Mouse (Mus musculus) erythroblast, embryonic 14.5 days (primary cell): ENCODE data around the gene Tmem201. TPM values are rescaled to one million over a fixed set of nuclear protein-coding genes. Genes with fewer than 3 reads are reported as not detected.

Experiments
- H3K27me3 ChIP-seq: 2 replicates; pipeline ENCODE4 v1.6.1; 2012; ENCODE audit warnings: inconsistent platforms; ENCODE audit not compliant: control insufficient read depth
- H3K36me3 ChIP-seq: 2 replicates; pipeline ENCODE4 v1.6.1; 2012; ENCODE audit warnings: mild to moderate bottlenecking, inconsistent platforms; ENCODE audit not compliant: control insufficient read depth
- H3K4me1 ChIP-seq: 2 replicates; pipeline ENCODE4 v1.6.1; 2012; ENCODE audit warnings: inconsistent platforms; ENCODE audit not compliant: control insufficient read depth
- H3K4me3 ChIP-seq: replicated peaks from 2 replicates; pipeline ENCODE3; 2012; ENCODE audit warnings: moderate library complexity, mild to moderate bottlenecking, inconsistent platforms
- H3K9me3 ChIP-seq: 2 replicates; pipeline ENCODE4 v1.6.1; 2012; ENCODE audit warnings: low read length, inconsistent platforms, mixed read lengths; ENCODE audit not compliant: control insufficient read depth
- GATA1 ChIP-seq: IDR thresholded peaks from 2 replicates; pipeline ENCODE4 v1.6.1; 2012; ENCODE audit warnings: low read length, inconsistent platforms, mixed read lengths
- TAL1 ChIP-seq: IDR thresholded peaks from 3 replicates; pipeline ENCODE4 v1.6.1; 2012; ENCODE audit warnings: low read length, inconsistent platforms, mixed read lengths
- polyA plus RNA-seq: library from polyadenylated mRNA; stranded (reverse); fragments of >175 nt; gene quantifications from 2 replicates; pipeline ENCODE4 v1.2.3, GENCODE M21; 2012

Tmem201 gene
- polyA plus RNA-seq, 1 experiment, result 1.4 TPM

DNA sequence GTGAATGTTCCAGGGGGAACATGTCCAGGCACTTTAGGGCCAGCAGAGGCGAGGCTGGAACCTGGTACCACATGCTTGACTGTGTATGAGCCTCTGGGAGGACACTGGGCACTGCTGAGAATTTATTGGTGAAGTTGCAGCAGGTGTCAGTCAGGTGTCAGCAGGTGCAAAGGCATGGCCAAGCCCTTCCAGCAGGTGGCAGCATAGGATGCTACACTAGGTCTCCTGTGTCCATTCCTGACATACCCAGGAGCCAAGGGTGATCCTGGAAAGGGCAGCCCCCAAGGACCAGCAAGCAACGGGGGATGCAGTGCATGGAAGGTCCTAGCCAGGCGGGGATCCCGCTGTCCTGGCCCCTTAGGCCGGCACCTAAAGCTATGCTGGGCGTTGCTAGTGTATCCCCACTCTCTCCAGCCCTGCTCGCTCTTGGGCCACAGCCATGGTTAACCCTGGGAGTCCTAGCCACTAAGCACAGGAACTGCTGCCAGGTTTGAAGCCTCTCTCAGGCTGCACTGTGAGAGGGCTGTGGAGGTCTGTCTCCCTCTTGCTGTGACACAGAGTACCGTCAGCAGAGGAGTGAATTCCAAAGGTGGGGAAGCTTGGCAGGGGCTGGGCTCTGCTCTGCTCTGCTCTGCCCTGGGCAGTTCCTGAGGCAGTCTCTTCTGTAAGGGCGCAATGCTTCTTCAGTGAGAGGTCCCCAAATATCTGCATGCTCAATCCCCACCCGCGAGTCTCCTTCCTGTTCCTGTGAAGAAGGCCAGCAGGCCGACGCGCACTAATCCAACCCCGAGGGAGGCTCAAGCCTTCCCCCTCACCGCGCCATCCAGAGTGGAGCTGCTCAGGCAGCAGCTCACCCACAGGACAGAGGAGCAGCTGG is 13.8 kb downstream of the Tmem201 start:
- H3K27me3 ChIP-seq, result no peaks in the 10 kb centered on the region
- peaks cover 3% of the 10 kb centered on the region for H3K4me1 ChIP-seq
- no peak overlapping the region for H3K4me3 ChIP-seq
- TF ChIP-seq GATA1, result no peak
- TF ChIP-seq TAL1, result no peak
- H3K9me3 ChIP-seq, result no peaks in the 10 kb centered on the region
- H3K36me3 ChIP-seq, result peaks cover 88% of the 10 kb centered on the region

DNA sequence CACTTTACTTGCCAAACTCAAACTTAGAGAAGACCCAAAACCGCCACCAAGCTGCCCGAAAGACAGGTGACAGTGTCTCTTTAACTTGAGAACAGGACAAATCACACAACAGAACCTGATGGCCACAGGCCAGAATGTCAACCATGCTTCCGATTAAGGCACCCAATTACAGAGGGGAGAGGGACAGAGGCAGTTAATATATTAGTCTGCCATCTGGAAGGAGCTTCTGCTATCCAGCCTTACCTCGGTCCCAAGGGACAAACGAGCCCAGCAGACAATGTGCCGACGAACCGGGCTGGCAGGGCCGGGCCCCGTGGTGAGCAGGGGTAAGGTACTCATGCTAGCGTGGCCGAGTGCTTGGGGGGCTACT is 14.8 kb downstream of the Tmem201 start:
- Histone ChIP-seq H3K36me3 (peaks cover 92% of the 10 kb centered on the region), H3K9me3 (no peaks in the 10 kb centered on the region), H3K27me3 (no peaks in the 10 kb centered on the region), H3K4me1 (peaks cover 3% of the 10 kb centered on the region), H3K4me3 (no peak overlapping the region)
- TF ChIP-seq TAL1 (no peak), GATA1 (no peak)

DNA sequence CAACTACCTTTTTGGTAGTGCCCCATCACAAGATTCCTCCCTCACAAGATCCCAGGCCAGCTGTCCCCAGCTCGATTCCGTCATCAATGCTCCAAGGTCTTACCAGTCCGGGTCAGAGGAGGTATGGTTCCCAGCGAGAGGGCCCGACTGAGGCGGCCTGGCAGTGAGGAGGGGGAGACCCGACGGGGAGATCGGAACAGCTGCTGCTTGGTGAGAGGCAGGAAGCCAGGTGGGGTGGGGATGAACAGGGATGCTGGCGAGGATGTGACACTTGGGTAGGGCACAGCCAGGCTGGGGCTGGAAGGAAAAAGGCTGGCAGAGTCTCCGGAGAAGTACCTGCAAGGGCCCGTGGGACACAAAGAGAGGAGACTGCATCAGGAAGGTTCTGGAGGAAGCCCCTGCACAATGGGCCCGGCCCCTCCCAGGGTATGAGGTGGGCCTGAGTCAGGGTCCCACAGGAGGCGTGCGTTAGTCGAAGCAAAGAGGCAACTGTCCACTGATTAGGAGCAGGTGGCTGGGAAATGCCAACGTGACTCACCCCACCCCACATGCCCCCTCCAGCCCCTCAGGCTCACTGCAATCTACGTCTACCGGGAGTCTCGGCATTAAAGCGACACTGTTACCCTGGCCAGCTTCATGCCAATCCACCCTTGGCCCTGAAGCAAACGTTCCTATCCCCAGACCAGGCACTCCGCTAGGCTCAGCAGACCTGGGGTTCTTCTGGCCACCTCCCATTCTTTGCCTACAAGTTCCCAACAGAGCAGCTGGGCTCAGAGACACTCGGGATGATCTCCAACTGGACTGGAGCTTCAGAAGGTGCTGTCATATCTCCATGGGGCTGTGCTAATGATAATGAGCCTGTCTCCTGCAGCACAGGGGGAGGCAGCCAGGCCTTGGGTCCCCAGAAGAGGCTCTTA is 15.5 kb downstream of the Tmem201 start:
- Histone ChIP-seq H3K36me3 (peaks cover 92% of the 10 kb centered on the region), H3K4me1 (peaks cover 3% of the 10 kb centered on the region), H3K27me3 (no peaks in the 10 kb centered on the region), H3K4me3 (no peak overlapping the region), H3K9me3 (no peaks in the 10 kb centered on the region)
- no peak for TF ChIP-seq GATA1
- TF ChIP-seq TAL1, result no peak

GRCm38 (mm10) chr4:149721163-149721562 is 16.7 kb downstream of the Tmem201 start:
- Histone ChIP-seq H3K4me1 (peaks cover 3% of the 10 kb centered on the region), H3K9me3 (no peaks in the 10 kb centered on the region), H3K36me3 (peaks cover 92% of the 10 kb centered on the region), H3K27me3 (no peaks in the 10 kb centered on the region), H3K4me3 (no peak overlapping the region)
- TF ChIP-seq TAL1 (no peak), GATA1 (no peak)

DNA sequence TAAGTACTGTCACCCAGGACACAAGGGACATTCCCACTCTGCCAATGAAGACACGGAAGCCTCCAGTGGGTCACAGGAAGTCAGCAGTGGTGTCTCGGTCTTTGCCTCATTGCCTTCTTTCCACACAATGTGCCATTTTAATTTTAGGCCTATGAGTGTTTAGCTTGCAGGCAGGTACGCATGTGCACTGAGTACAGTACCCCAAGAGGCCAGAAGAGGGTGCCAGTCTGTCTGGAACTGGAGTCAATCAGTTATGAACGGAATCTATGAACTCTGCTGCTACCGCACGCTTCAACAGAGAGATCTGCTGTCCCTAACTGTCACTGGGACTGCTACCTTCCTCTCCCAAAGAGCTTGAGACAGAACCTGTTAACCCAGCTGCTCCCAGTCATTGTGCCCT is 18.2 kb downstream of the Tmem201 start:
- peaks cover 2% of the 10 kb centered on the region; the same call in 1 of the 2 replicates for H3K9me3 ChIP-seq
- TF ChIP-seq TAL1 (no peak), GATA1 (no peak)
- H3K36me3 ChIP-seq, result peaks cover 84% of the 10 kb centered on the region
- no peak overlapping the region for H3K4me3 ChIP-seq
- no peaks in the 10 kb centered on the region for H3K4me1 ChIP-seq
- no peaks in the 10 kb centered on the region for H3K27me3 ChIP-seq

DNA sequence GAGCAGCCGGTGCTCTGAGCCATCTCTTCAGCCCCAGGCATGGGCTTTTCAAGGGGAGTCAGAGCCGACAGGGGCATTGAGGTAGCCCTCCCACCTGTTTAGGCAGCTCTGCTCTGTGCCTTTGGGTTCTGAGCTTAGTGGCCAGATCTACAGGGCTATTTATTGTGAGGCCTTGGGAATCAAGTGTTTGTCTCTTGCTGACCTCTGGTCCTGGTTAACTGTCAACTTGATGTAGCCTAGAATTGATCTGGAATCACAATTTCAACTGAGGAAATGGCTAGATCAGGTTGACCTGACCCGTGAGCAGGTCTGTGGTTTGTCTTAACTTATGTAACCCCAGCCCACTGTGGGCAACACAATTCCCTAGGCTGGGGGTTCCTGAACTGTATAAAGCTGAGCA is 23.3 kb downstream of the Tmem201 start:
- Histone ChIP-seq H3K27me3 (no peaks in the 10 kb centered on the region), H3K4me3 (no peak overlapping the region), H3K9me3 (peaks cover 2% of the 10 kb centered on the region; the same call in 1 of the 2 replicates), H3K4me1 (no peaks in the 10 kb centered on the region), H3K36me3 (peaks cover 41% of the 10 kb centered on the region)
- TF ChIP-seq TAL1 (no peak), GATA1 (no peak)

GRCm38 (mm10) chr4:149711955-149712354 is 25.9 kb downstream of the Tmem201 start:
- TF ChIP-seq TAL1, result no peak
- no peak for TF ChIP-seq GATA1
- Histone ChIP-seq H3K9me3 (peaks cover 2% of the 10 kb centered on the region; the same call in 1 of the 2 replicates), H3K27me3 (no peaks in the 10 kb centered on the region), H3K36me3 (peaks cover 15% of the 10 kb centered on the region), H3K4me1 (no peaks in the 10 kb centered on the region), H3K4me3 (no peak overlapping the region)

DNA sequence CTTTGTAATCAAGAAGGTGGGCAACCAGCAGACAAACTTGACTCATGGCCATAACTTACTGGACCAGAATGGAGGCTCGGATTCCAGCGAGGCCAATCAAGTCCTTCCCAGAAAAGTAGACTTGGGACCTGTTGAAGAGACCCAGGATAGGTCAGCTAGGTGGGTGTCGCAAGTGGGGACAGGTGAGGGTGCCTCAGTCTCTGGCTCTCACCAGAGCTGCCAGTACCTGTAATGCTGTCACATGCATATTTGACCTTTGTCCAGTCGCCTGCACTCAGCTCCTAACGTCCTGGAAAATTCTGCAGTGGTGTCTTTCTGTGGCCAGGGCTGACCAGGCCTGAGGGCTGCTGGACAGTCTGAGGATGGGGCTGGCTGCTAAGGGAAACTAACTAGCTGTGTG is 26.4 kb downstream of the Tmem201 start:
- TF ChIP-seq GATA1 (no peak), TAL1 (no peak)
- Histone ChIP-seq H3K27me3 (no peaks in the 10 kb centered on the region), H3K4me1 (no peaks in the 10 kb centered on the region), H3K9me3 (peaks cover 2% of the 10 kb centered on the region; the same call in 1 of the 2 replicates), H3K36me3 (peaks cover 10% of the 10 kb centered on the region), H3K4me3 (no peak overlapping the region)

GRCm38 (mm10) chr4:149710510-149710909 is 27.3 kb downstream of the Tmem201 start:
- H3K4me1 ChIP-seq, result no peaks in the 10 kb centered on the region
- no peaks in the 10 kb centered on the region for H3K27me3 ChIP-seq
- peaks cover 3% of the 10 kb centered on the region; the same call in 1 of the 2 replicates for H3K36me3 ChIP-seq
- H3K9me3 ChIP-seq, result peaks cover 2% of the 10 kb centered on the region; the same call in 1 of the 2 replicates
- TF ChIP-seq GATA1, result no peak
- no peak for TF ChIP-seq TAL1
- H3K4me3 ChIP-seq, result no peak overlapping the region
